Mouse (Mus musculus): ENCODE results near the gene Rpgrip1l.

GRCm38 (mm10) chr8:91197233-91197632 is 115.8 kb downstream of the Rpgrip1l start:
- TF ChIP-seq POLR2A (IDR thresholded peaks at IDR 0.05; ENCODE audit: insufficient read depth, low read depth, low read length): no peak
- no peak for TF ChIP-seq CTCF (IDR thresholded peaks at IDR 0.05; ENCODE audit: insufficient read depth, low read depth, low read length)
